Mouse (Mus musculus): ENCODE measurements around the gene Sphk1.

The Sphk1 gene

DNA sequence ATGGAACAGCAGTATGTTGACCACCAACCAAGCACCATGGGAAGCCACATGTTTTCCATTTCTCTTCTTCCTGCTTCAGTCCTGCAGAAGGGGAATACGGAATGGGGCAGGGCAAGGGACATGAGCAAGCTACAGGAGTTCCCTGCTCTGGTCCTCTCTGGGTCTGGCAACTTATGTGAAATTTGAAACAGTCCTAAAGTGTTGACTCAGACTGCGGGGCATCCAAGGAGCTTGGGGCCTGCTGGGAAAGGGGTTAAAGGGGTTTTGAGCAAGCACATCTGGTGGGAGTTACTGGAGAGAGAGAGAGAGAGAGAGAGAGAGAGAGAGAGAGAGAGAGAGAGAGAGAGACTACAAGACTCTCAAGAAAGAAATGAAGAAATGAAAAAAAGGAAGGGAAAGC is 22.0 kb upstream of the Sphk1 start:
- DNase-seq (ENCODE audit: low spot score): no peak

DNA sequence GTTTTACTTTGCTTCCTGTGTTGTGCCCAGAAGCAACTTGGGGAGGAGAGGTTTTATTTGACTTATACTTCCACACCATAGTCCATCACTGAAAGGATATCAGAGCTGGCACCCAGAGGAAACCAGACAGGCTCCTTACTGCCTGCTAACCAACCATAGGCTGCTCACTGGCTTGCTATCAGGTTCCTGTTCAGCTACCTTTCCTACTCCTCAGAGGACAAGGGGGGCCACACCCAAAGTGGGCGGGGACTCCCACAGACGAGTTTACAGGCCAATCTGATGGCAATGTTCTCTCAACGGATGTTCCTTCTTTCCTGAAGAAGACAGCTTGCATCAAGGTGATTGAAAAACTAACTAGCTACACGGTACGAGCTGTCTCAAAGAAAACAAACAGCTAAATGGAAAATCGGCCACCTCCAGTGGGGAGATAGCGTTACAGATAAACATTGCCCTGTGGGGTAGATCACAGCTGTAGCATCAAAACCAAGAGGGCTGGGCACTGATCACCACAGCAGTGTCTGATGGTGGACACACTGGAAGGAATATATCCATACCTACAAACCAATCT is 19.3 kb upstream of the Sphk1 start:
- DNase-seq (ENCODE audit: low spot score): no peak

DNA sequence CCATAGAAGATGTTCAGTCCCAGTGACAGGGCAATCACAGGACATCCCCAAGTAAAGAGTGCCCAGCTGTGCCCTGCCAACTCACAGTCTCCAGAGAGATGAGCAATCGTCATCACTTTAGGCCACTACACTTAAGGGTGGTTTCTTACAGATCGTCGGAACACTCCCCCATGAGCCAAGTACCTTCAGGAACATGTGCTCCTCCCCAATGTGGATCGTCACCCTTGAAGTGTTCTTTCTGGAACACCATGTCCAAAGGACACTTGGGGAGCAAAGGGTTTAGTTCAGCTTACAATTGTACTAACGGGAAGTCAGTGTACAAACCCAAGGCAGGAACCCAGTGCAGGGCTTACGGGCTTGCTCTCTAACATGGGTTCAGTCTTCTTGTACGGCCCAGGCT is 18.6 kb upstream of the Sphk1 start:
- no peak for DNase-seq (ENCODE audit: low spot score)

DNA sequence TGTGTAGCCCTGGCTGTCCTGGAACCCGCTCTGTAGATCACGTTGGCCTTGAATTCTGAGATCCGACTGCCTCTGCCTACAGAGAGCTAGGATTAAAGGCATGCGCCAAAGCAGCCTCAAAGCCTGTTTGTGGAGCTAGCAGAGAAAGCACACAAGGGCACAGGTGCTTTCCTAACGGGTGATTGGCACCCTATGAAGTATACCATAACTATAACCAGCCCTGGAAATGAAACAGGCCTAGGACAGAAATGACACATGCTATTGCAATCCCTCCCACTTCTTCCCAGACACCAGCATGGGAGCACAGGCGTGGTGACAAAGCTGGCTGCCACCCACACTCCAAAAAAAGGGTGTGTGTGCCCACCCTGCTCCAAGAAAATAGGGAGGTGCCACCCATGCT is 17.7 kb upstream of the Sphk1 start:
- no peak for DNase-seq (ENCODE audit: low spot score)

DNA sequence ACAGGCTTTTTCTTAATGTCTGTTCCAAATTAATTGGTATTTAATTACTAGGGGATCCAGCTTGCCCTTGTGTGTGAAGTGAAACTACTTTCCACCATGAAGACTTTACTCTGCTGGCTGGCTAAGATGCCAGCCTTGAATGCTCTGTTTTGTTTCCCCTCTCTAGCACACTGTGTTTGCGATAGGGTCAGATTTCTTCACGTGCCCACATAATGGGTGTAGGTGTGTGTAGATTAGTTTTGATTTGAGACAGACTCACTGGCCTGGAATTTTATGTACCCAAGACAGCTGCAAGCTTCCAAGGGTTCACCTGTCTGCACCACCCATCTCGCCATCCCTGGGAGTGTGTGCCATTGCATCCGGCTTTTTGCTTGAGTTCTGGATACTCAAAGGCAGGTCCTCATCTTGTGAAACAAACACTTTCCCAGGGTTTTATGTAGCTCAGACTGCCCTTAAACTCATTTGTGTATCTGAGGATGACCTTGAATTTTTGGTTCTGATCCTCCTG is 17.1 kb upstream of the Sphk1 start:
- DNase-seq (ENCODE audit: low spot score): no peak

DNA sequence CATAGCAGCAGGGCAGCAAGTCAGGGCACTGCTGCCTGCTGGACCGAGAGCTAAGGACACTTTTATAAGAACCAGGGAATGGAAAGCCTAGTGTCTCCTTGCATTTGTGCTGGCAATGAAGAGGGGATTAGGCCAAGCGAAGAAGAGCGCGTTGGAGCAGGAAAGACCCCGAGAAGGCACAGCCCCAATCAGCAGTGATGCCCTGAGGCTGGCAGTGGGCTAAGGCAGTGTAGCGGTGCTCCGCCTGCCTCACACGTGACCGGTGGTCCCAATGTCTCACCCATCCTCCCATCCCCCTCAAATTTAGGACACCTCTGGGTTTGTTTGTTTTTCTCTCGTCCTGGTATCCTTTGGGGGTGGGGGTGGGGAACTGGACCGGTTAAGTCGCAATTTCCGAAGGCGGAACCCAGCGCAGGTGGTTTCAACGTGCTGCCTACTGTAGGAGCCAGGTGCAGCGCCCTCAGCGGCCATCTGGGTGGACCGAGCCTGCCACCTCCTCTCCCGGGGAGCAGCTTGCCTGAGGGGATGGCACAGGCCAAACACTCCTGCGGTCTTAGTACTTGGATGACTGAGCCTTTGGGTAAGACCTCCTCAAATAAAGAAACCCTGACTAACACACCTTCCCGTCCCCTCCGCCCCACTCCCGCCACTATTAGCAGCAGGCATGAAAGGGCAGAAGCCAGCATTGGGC is 15.2 kb upstream of the Sphk1 start:
- no peak for DNase-seq (ENCODE audit: low spot score)

DNA sequence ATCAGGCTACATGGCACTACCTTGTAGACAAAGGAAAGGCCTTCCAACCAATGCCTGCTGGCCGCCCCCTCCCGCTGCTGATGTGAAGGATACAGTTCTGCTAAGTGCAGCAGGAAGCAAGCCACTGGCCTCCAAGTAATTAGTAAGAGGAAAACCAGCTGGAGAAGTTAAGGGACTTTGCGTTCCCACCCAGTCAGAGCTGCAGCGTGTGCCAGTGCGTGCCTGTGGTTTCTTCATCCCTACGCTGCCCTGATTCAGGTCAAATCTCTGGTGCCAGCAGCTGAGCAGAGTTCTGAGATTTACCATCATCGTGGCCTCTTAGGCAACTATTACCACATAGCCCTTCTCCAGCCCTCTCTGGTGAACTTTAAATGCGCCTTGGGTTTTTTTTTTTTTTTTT is 12.2 kb upstream of the Sphk1 start:
- DNase-seq (ENCODE audit: low spot score): no peak

DNA sequence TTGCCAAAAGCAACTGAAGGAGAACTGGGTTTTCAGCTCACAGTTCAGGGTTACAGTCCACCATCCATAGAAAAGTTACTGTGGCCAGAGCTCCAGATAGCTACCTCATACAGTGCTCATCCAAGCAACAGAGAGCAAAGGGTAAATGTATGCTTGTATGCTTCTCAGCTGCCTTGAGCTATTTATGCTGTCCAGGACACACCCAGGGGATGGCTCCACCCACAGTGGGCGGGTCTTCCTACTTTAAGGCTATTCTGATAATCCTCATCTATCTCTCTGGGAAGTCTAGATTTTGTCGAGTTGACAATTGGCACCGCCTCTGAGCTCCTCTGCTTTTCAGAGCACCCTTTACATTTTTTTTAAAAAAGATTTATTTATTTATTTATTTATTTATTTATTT is 9.6 kb upstream of the Sphk1 start:
- DNase-seq (ENCODE audit: low spot score): no peak

DNA sequence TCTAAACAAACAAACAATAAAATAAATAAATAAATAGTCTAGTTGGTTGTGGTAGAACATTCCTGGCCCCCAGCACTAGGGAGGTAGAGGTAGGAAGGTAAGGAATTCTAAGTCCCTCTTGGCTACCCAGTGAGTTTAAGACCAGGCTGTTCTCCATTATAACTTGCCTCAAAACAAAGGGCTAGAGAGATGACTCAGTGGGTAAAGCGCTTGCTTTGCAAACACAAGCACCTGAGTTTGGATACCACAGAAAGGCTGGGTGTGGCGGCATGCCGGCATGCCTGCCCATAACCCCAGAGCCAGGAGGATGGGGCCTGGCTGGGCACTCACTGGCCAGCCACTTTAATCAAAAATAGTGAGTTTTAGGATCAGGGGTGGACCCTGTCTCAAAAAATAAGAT is 8.7 kb upstream of the Sphk1 start:
- DNase-seq (ENCODE audit: low spot score): no peak

DNA sequence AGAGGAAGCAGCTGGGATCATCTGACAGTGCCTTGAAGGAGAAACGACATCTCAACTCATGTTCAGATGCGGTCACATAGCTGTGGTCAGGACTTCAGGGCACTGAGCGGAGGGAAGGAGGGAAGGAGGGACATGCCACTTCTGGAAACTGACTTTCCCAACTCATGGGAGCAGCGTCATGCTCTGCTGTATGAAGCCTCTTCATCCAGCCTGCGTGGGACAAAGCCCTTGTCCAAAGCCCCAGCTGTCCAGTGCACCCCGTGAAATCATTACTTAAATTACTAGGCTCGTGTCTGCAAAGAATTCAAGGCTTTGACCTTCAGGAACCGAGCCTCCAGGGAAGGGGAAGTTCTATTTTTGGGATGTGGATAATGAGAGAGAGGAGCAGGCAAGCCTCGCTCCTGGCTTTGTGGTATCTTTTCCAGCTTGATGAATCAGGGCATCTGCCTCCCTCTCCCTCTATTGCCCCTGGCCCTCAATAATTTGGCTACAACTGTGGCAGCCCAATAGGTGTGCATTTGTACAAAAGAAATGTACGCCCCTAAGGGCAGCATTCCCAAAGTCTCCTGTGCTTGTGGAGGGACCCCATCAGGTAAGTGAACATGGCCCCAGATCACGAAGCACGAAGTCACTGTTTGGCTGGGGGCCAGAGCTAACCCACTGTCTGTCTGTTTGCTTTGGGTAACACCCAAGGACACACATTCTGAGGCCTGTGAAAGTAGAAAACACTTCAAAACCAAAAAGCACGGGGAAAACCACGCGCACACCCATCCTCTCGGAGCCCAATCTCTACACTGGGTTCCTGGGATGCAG is 7.6 kb upstream of the Sphk1 start:
- DNase-seq (ENCODE audit: low spot score): no peak

DNA sequence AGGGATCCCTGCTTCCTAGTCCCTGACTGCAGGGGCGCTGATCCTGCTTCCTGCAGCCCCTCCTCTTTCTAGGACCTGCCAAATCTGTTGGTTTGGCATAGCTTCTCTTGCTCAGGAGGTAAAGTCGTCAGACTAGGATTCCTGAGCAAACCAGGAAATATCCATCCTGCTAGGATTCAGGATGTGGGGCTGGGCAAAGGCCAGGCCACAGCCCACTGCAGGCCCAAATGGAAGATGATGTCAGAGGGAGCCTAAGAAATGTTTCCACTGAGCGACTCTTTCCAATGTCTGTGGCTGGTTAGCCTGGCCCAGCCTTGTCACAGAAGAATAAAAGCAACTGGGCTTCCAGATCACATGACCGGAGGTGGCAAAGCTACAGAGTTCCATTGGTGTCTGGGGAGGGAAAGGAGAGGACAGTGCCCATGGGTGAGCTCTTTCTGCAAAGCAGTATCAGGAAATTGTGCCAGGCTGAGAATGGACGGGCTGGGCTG is 7.0 kb upstream of the Sphk1 start:
- no peak for DNase-seq (ENCODE audit: low spot score)

DNA sequence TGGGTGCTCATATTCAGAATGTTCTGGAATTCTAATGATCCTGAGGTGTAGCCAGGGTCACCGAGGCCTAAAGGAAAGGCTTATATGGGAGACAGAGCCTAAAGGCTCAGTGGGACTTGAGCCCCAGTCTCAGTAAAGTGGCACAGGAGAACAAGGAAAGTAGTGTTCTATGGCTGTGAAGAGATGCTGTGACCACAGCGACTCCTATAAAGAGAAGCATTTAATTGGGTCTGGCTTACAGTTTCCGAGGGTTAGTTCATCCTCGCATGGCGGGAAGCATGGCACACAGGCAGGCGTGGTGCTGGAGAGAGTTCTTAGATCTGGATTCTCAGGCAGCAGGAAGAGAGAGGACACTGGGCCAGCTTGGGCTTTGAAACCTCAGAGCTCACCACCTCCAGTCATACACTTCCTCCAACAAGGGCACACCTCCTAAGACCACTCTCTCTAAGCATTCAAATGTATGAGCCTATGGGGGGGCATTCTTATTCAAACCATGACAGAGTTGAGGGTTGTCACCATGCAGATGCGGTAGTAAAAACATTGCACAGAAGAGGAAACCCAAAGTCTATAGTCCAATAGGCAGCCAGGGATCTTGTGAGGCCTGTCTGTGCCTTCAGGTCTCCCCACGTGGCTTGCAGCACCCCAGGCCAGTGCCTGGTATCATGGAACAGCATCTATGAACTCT is 1.9 kb upstream of the Sphk1 start:
- DNase-seq (ENCODE audit: low spot score): no peak

DNA sequence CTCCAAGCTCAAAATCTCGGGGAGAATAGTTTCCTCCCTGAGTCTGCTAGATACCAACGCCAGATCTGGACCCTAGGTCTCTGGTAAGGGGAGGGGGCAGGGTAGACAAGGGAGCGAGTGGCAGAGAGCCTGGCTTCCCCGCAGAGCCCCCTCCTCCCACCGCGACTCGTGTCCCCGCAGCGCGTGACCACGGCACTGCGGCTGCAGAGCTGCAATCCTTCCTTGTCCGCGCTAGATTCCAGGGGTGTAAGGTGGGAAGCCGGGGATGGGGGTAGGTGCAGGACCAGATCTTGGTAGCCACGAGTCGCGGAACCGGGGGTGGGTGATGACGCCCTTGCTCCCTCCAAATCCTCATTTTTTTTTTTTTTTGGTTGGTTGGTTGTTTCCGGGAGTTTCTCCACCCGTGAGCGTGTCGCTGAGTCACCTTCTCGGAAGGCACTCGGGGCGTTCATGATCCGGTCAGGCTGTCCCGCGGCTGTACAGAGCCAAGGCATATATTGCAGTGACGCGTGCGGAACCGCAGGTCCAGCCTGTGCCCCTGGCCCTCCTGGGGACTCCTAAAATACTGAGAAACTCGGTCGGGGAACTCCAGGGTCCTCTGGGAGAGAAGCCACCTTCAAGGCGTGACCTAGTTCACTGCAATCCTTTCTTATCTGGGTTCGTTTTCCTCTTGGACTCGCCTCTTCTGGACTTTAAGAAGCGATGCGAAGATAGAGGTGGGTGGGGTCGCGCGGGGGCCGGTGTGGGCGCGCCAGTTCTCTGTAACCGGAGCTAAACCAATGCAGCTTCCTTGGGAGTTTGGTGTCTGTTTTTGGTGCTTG is 856 bp downstream of the Sphk1 start:
- no peak for DNase-seq (ENCODE audit: low spot score)

DNA sequence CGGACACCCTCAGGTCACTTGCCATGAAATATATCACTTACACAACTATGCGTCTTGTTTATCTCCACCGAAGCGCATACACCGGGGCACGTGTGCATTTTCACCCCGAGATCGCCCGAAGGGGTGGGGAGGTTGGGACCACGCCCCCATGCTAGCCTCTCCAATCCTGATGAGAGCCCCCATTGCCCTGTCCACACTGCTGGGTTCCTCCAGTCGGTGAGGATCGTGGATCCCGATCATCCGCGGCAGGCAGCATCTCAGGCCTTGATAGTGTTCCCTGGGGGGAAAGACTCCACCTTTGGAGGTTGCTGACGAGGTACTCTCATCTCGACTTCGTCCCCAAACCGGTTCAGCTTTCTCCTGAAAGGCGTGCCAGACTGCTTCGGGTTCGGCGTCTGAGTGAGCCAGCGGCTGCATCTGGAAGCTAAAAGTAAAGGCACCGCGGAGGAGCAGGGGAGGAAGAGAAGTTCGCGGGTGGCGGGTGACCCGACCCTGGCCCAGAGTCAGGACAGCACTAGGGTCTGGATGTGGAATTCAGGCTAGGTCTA is 1.6 kb downstream of the Sphk1 start:
- DNase-seq (ENCODE audit: low spot score): no peak

DNA sequence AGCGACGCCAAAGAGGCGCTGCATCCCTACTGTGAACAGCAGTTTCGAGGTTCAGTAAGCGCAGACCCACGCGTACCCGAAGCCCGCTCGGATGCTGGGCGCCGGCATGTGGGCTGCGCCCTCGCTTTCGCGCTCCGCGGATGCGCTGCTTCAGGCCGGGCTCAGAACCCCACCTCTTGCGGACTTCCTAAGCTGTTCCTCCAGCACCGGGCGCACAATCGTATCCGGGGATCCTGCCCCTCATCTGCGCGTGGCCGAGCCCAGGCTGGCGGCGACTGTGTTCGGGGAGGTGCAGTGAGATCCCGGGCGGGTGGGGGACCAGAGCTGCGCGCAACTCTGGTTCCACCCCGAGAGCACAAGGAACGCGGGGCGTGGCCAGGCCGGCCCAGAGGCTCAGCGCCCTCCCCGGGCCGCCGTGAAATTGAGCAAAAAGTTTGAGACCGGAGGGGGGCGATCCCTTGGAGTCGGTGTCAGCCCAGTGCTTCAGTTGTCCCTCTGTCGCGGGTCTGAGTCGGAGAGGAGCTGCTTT is 2.1 kb downstream of the Sphk1 start:
- no peak for DNase-seq (ENCODE audit: low spot score)

DNA sequence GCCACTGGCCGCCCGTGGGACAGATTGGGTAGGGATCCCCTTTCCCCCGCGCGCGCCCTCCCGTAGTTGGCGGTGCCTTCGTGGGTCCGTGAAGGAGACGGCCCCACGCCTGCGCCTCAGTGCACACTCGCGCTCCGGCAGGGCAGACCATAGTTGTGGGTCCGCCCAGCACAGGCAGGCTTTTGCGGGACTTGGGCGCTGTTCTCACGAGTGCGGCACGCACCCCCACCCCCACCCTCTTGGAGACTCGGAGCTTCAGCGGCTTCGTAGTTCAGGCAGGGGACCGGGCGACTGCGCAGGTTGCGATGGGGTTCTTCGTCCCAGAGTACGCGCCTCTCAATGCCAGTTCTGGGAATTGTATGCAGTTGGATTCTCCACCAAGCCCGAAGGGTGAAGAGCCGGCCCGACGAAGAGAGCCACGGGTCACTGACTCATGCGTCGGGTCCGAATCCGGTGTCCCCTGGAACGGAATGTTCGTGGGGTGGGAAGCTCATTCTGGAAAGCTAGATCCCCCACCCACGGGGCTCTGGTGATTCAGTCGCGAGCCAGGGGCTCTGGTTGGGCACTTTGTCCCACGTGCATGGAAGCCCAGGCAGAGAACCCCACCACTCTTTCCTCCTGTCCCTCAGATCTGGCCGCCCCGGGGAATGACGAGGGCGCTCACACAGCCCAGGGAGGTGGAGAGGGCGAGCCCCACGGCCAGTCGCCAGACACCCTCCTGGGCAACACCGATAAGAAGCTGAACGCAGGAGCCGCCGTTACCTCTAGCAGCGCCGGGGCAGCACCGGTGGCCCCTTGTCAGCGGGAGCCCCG is 2.8 kb downstream of the Sphk1 start:
- DNase-seq (ENCODE audit: low spot score): no peak

DNA sequence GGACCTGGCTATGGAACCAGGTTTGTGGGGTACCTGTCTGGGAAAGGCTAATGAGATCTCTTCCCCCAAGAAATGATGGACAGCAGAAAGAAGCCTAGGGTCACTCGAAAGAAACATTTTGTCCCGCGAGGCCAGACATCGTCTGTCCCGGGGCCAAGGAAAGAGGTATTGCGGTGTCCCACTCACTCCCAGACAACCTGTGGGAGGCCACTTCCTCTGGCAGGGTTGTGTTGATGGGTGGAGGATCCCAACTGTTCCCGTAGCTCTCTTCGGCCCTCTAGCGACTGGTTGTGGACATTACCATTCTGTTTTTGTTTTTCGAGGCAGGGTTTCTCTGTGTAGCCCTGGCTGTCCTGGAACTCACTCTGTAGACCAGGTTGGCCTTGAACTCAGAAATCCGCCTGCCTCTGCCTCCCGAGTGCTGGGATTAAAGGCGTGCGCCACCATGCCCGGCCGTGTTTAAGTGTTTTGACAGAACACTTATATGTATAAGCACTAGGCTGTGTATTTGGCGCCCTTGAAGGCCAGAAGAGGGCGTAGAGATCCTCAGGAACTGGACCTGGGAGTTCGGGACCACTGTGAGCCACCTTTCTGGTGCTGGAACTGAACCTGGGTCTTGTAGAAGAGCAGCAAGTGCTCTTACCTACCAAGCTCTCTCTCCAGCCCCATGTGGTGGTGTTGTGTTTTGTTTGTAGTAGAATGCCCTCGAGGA is 3.6 kb downstream of the Sphk1 start:
- no peak for DNase-seq (ENCODE audit: low spot score)

DNA sequence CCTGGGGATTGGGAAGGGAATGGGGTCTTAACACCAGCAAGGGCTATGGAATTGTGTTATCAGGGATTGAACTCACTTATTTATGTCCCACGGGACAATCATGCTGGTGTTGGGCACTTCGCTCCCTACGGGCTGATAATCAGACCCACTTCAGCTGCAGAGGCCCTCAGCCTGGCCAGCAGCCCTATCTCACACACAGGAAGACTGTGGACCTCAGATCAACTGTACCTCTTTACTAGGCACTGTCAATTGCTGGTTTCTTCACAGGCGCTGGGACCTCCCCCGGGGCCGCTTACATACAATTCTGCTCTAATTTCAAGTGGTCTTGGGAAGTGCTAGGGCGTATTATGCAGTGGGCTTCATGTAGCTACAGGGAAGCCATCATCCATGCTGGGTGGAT is 6.0 kb downstream of the Sphk1 start:
- DNase-seq (ENCODE audit: low spot score): no peak

DNA sequence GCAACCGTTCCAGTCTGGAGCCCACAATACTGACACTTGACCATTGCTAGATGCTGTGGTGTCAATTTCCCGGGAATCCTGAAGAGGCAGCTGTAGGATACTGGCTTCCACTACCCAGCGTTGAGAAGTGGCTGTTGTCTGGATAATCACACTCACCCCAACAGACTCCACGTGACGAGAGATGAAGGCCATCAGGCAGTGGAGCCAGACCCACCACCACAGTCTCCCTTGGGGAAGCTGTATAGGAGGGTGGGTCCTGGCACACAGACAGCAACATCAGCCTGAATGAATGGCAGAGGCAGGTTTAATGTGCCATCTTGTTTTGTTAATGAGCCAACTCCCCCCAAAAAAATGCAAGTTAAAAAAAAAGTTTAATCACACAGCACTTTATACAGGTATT is 6.7 kb downstream of the Sphk1 start:
- DNase-seq (ENCODE audit: low spot score): no peak
